Mouse (Mus musculus): Measurements from ENCODE around the gene Vmn1r218. TPM values are rescaled to one million over a fixed set of nuclear protein-coding genes. Genes with fewer than 3 reads are reported as not detected.
"Not testable (repeated sequence)": the region's sequence is repeated elsewhere in the genome, so short reads cannot be mapped to it uniquely, and the experiment has no call there.

The Vmn1r218 gene
- polyA plus RNA-seq (2015; fragmentation: Nextera tagmentation; extraction: Ambion mirVana): not detected in 2 replicates

GRCm38 (mm10) chr13:23133099-23133498, at the start of gene Vmn1r218:
Gene Vmn1r218 (plus strand): TSS chr13:23133155.
- WGBS (ENCODE audit: insufficient replicate concordance): 40% methylated on average over 3 of the region's 3 CpGs
- H3K9me3 ChIP-seq (replicated peaks; ENCODE audit: control insufficient read depth, low read length): no peaks in the 10 kb centered on the region
- H3K36me3 ChIP-seq (ENCODE audit: control insufficient read depth, insufficient read depth): no peaks in the 10 kb centered on the region
- no peak within 1 kb of the TSS for H3K9ac ChIP-seq (ENCODE audit: low read depth, low read length)
- no peak within 1 kb of the TSS for H3K27ac ChIP-seq (ENCODE audit: low read length)
- H3K27me3 ChIP-seq (ENCODE audit: control insufficient read depth, insufficient read depth, low read depth, low read length): no peaks in the 10 kb centered on the region
- no peak for ATAC-seq (ENCODE audit: low read depth)
- no peak within 1 kb of the TSS for H3K4me3 ChIP-seq (ENCODE audit: low read depth, low read length)
- H3K4me1 ChIP-seq (ENCODE audit: control insufficient read depth, low read depth, low read length): no peaks in the 10 kb centered on the region
- H3K4me2 ChIP-seq (ENCODE audit: low read depth, low read length): no peak within 1 kb of the TSS

- no peak overlapping the region for H3K9ac ChIP-seq (ENCODE audit: low read depth, low read length)
- no peaks in the 10 kb centered on the region for H3K36me3 ChIP-seq (ENCODE audit: control insufficient read depth, insufficient read depth)
- 74% methylated on average over 4 of the region's 4 CpGs for WGBS (ENCODE audit: insufficient replicate concordance)
- no peaks in the 10 kb centered on the region for H3K9me3 ChIP-seq (replicated peaks; ENCODE audit: control insufficient read depth, low read length)
- no peak overlapping the region for H3K4me2 ChIP-seq (ENCODE audit: low read depth, low read length)
- ATAC-seq (ENCODE audit: low read depth): no peak
- no peak overlapping the region for H3K4me3 ChIP-seq (ENCODE audit: low read depth, low read length)
- H3K27me3 ChIP-seq (ENCODE audit: control insufficient read depth, insufficient read depth, low read depth, low read length): no peaks in the 10 kb centered on the region
- H3K27ac ChIP-seq (ENCODE audit: low read length): no peak overlapping the region
- no peaks in the 10 kb centered on the region for H3K4me1 ChIP-seq (ENCODE audit: control insufficient read depth, low read depth, low read length)
Measured at GRCm38 (mm10) chr13:23094386-23094785, 38.6 kb upstream of the Vmn1r218 start.

GRCm38 (mm10) chr13:23118126-23118525, 14.8 kb upstream of the Vmn1r218 start, which contains the start of gene Vmn1r217:
Gene Vmn1r217 (minus strand): TSS chr13:23118226.
- WGBS (ENCODE audit: insufficient replicate concordance): 44% methylated on average over 1 of the region's 1 CpGs
- H3K4me3 ChIP-seq (ENCODE audit: low read depth, low read length); ATAC-seq (ENCODE audit: low read depth); H3K27ac ChIP-seq (ENCODE audit: low read length); H3K4me2 ChIP-seq (ENCODE audit: low read depth, low read length); H3K9ac ChIP-seq (ENCODE audit: low read depth, low read length); H3K27me3 ChIP-seq (ENCODE audit: control insufficient read depth, insufficient read depth, low read depth, low read length); H3K4me1 ChIP-seq (ENCODE audit: control insufficient read depth, low read depth, low read length); H3K9me3 ChIP-seq (replicated peaks; ENCODE audit: control insufficient read depth, low read length); H3K36me3 ChIP-seq (ENCODE audit: control insufficient read depth, insufficient read depth): not testable (repeated sequence)

- ATAC-seq (ENCODE audit: low read depth): no peak
- WGBS (ENCODE audit: insufficient replicate concordance): 64% methylated on average over 2 of the region's 2 CpGs
- H3K4me1 ChIP-seq (ENCODE audit: control insufficient read depth, low read depth, low read length): no peaks in the 10 kb centered on the region
- H3K36me3 ChIP-seq (ENCODE audit: control insufficient read depth, insufficient read depth): no peaks in the 10 kb centered on the region
- no peaks in the 10 kb centered on the region for H3K9me3 ChIP-seq (replicated peaks; ENCODE audit: control insufficient read depth, low read length)
- H3K27me3 ChIP-seq (ENCODE audit: control insufficient read depth, insufficient read depth, low read depth, low read length): no peaks in the 10 kb centered on the region
- no peak overlapping the region for H3K27ac ChIP-seq (ENCODE audit: low read length)
- no peak overlapping the region for H3K4me3 ChIP-seq (ENCODE audit: low read depth, low read length)
- H3K4me2 ChIP-seq (ENCODE audit: low read depth, low read length): no peak overlapping the region
- no peak overlapping the region for H3K9ac ChIP-seq (ENCODE audit: low read depth, low read length)
Measured at GRCm38 (mm10) chr13:23120611-23121010, 12.3 kb upstream of the Vmn1r218 start.

GRCm38 (mm10) chr13:23133501-23133900, 546 bp downstream of the Vmn1r218 start:
- no peak for ATAC-seq (ENCODE audit: low read depth)
- H3K27ac ChIP-seq (ENCODE audit: low read length): no peak overlapping the region
- 42% methylated on average over 1 of the region's 1 CpGs for whole genome bisulfite sequencing (ENCODE audit: insufficient replicate concordance)
- H3K4me1 ChIP-seq (ENCODE audit: control insufficient read depth, low read depth, low read length): no peaks in the 10 kb centered on the region
- no peak overlapping the region for H3K4me3 ChIP-seq (ENCODE audit: low read depth, low read length)
- H3K9me3 ChIP-seq (replicated peaks; ENCODE audit: control insufficient read depth, low read length): no peaks in the 10 kb centered on the region
- no peaks in the 10 kb centered on the region for H3K27me3 ChIP-seq (ENCODE audit: control insufficient read depth, insufficient read depth, low read depth, low read length)
- no peak overlapping the region for H3K9ac ChIP-seq (ENCODE audit: low read depth, low read length)
- no peaks in the 10 kb centered on the region for H3K36me3 ChIP-seq (ENCODE audit: control insufficient read depth, insufficient read depth)
- no peak overlapping the region for H3K4me2 ChIP-seq (ENCODE audit: low read depth, low read length)

GRCm38 (mm10) chr13:23138880-23139279, 5.9 kb downstream of the Vmn1r218 start:
- ATAC-seq (ENCODE audit: low read depth): no peak
- H3K4me2 ChIP-seq (ENCODE audit: low read depth, low read length): no peak overlapping the region
- no peak overlapping the region for H3K9ac ChIP-seq (ENCODE audit: low read depth, low read length)
- no peaks in the 10 kb centered on the region for H3K9me3 ChIP-seq (replicated peaks; ENCODE audit: control insufficient read depth, low read length)
- H3K36me3 ChIP-seq (ENCODE audit: control insufficient read depth, insufficient read depth): no peaks in the 10 kb centered on the region
- WGBS (ENCODE audit: insufficient replicate concordance): 67% methylated on average over 2 of the region's 2 CpGs
- H3K27me3 ChIP-seq (ENCODE audit: control insufficient read depth, insufficient read depth, low read depth, low read length): no peaks in the 10 kb centered on the region
- no peak overlapping the region for H3K4me3 ChIP-seq (ENCODE audit: low read depth, low read length)
- H3K27ac ChIP-seq (ENCODE audit: low read length): no peak overlapping the region
- no peaks in the 10 kb centered on the region for H3K4me1 ChIP-seq (ENCODE audit: control insufficient read depth, low read depth, low read length)

- no peak overlapping the region for H3K4me3 ChIP-seq (ENCODE audit: low read depth, low read length)
- no peak overlapping the region for H3K27ac ChIP-seq (ENCODE audit: low read length)
- WGBS (ENCODE audit: insufficient replicate concordance): 49% methylated on average over 3 of the region's 3 CpGs
- H3K4me2 ChIP-seq (ENCODE audit: low read depth, low read length): no peak overlapping the region
- no peaks in the 10 kb centered on the region for H3K27me3 ChIP-seq (ENCODE audit: control insufficient read depth, insufficient read depth, low read depth, low read length)
- H3K9ac ChIP-seq (ENCODE audit: low read depth, low read length): no peak overlapping the region
- no peaks in the 10 kb centered on the region for H3K36me3 ChIP-seq (ENCODE audit: control insufficient read depth, insufficient read depth)
- H3K4me1 ChIP-seq (ENCODE audit: control insufficient read depth, low read depth, low read length): no peaks in the 10 kb centered on the region
- no peak for ATAC-seq (ENCODE audit: low read depth)
- H3K9me3 ChIP-seq (replicated peaks; ENCODE audit: control insufficient read depth, low read length): no peaks in the 10 kb centered on the region
Measured at GRCm38 (mm10) chr13:23157848-23158247, 24.9 kb downstream of the Vmn1r218 start.

GRCm38 (mm10) chr13:23159012-23159411, 26.1 kb downstream of the Vmn1r218 start, which contains the start of gene Vmn1r219:
Gene Vmn1r219 (plus strand): TSS chr13:23159312.
- H3K9me3 ChIP-seq (replicated peaks; ENCODE audit: control insufficient read depth, low read length): no peaks in the 10 kb centered on the region
- no peaks in the 10 kb centered on the region for H3K4me1 ChIP-seq (ENCODE audit: control insufficient read depth, low read depth, low read length)
- WGBS (ENCODE audit: insufficient replicate concordance): 59% methylated on average over 4 of the region's 4 CpGs
- H3K9ac ChIP-seq (ENCODE audit: low read depth, low read length): no peak within 1 kb of the TSS
- no peak within 1 kb of the TSS for H3K4me2 ChIP-seq (ENCODE audit: low read depth, low read length)
- no peak within 1 kb of the TSS for H3K27ac ChIP-seq (ENCODE audit: low read length)
- no peaks in the 10 kb centered on the region for H3K36me3 ChIP-seq (ENCODE audit: control insufficient read depth, insufficient read depth)
- no peak within 1 kb of the TSS for H3K4me3 ChIP-seq (ENCODE audit: low read depth, low read length)
- H3K27me3 ChIP-seq (ENCODE audit: control insufficient read depth, insufficient read depth, low read depth, low read length): no peaks in the 10 kb centered on the region
- no peak for ATAC-seq (ENCODE audit: low read depth)

GRCm38 (mm10) chr13:23166471-23166870, 33.5 kb downstream of the Vmn1r218 start:
- H3K4me1 ChIP-seq (ENCODE audit: control insufficient read depth, low read depth, low read length); H3K9ac ChIP-seq (ENCODE audit: low read depth, low read length); H3K36me3 ChIP-seq (ENCODE audit: control insufficient read depth, insufficient read depth); H3K27ac ChIP-seq (ENCODE audit: low read length); H3K27me3 ChIP-seq (ENCODE audit: control insufficient read depth, insufficient read depth, low read depth, low read length); H3K4me3 ChIP-seq (ENCODE audit: low read depth, low read length); ATAC-seq (ENCODE audit: low read depth); H3K4me2 ChIP-seq (ENCODE audit: low read depth, low read length); H3K9me3 ChIP-seq (replicated peaks; ENCODE audit: control insufficient read depth, low read length): not testable (repeated sequence)
- WGBS (ENCODE audit: insufficient replicate concordance): 52% methylated on average over 4 of the region's 4 CpGs
